Mouse (Mus musculus) CD4-positive helper T cell, adult 2 months (primary cell): ENCODE measurements around the gene Elovl6.

Experiments used
- DNase-seq: peaks from one replicate; pipeline ENCODE4 v3.0.0-alpha.2; 2012; ENCODE audit warnings: low read depth, missing footprints, low spot score

The Elovl6 gene

GRCm38 (mm10) chr3:129541456-129541855 lies 9.3 kb downstream of the Elovl6 start:
- DNase-seq, result no peak

- no peak for DNase-seq
Measured at GRCm38 (mm10) chr3:129543376-129543775, 11.2 kb downstream of the Elovl6 start.

DNA sequence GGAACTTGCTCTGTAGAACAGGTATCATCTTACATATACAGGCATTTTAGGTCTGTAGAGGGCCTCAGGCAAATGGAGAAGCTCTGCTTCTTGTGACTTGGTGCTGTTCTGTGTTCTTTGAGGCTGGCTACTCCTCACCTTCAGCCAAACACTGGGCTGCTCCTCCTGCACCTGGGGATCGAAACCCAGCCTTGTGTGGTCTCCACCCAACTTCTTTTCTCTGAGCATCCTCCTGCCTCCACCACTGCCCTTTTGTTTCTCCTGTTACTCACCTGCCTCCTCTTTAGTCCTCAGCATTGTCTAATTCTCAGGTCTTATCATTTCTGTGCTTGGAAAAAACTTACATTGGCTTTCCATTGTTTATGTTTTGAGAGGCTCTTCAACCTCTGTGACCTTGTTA lies 12.1 kb downstream of the Elovl6 start:
- DNase-seq, result no peak

DNA sequence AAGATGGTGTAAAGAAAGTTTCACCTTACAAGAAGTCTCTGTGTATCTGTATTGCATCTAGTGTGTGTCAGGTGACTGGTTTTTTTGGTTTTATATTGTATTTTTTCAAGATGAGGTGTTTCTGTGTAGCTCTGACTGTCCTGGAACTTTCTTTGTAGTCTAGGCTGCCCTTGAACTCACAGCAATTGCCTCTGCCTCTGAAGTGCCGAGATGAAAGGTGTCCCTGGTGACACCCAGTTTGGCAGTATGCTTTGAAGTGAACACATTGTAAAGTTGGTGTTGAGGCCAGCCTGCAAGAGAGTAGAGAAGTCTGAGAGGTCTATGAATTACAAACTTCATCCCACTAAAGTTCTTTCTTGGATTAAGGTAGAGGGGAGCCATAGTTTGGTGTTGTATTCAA lies 13.1 kb downstream of the Elovl6 start:
- DNase-seq, result peak; percentile 30

GRCm38 (mm10) chr3:129545801-129546200 lies 13.6 kb downstream of the Elovl6 start:
- no peak for DNase-seq

DNA sequence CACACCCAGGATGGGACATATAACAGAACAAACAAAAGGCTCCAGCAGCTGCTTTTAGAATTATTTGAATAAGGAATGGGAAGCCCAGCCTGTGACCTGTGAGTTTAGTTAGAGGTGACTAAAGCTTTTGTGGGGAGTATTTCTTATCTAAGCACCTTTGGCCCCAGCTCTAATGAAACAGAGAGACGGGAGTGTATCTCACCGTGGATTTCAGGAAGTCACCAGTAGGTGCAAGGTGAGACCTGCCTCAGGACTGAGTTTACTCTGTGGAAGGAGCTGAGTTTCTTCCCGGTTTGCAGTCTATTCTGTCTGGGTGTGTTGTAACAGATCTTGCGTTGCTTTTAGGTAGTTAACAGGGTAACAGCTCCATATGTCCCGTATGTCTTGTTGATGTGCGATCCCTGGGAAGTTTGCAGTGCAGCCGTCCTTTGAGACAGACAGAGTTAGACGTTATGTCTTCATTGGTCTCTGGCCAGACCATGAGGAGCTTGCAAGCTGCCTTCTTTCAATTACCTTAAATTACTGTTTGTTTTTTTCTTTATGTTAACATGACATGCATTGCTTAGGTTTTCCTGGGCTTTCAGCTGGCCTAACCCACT lies 15.8 kb downstream of the Elovl6 start:
- no peak for DNase-seq

- DNase-seq, result no peak
Measured at GRCm38 (mm10) chr3:129548760-129549159, 16.6 kb downstream of the Elovl6 start.

DNA sequence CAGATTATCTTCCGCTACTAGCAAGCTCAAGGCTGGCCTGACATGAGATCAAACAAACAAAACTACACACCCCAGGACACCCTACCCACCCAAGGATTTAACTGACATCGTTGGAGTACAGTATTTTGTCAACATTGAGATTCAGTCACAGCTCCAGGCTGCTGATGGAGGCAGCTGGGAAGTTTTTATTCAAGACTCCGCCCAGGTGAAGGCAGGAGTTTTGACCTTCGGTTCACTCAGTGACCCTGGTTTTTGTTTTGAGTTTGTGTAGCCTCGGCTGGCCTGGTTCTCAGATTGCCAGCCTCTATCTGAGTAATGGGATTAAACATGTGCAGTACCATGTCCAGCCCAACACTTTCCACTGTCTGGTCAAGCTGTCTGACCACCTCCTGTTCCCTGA lies 17.4 kb downstream of the Elovl6 start:
- DNase-seq, result no peak

GRCm38 (mm10) chr3:129551581-129552290 lies 19.6 kb downstream of the Elovl6 start:
- DNase-seq, result no peak

DNA sequence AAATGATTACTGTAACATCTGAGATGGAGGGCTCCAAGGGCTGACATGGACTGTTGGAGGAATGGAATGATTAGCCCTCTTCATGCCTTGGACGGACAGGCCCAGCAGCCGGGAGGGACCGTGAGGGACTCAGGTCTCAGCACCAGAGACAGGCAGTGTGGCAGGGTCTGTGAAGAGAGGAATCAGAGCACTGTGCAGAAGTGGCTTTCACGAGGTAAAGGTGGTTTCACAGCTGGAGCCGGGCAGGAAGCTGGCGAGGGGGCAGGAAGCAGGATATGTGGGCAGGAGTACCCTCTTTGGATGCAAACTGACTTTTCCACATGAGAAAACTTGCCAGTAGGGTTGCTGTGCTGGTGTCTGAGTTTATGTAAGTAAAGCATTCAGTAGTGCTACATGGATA lies 20.2 kb downstream of the Elovl6 start:
- peak; percentile 45 for DNase-seq

DNA sequence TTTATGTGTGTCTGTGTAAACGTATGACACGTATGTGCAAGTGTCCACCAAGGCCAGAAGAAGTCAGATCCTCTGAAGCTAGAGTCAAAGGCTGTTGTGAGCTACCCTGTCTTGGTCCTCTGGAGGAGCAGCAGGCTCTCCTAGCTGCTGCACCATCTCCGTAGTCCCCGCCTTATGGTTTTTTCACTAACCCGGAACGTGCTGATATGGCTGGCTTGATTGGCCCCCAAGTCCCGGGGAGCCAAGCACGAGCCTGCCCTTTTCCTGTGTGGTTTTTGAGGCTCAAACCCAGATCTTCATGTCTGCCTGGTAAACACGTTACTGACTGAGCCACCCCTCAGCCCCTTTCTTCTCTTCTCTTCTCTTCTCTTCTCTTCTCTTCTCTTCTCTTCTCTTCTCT lies 21.0 kb downstream of the Elovl6 start:
- DNase-seq, result peak; percentile 88

DNA sequence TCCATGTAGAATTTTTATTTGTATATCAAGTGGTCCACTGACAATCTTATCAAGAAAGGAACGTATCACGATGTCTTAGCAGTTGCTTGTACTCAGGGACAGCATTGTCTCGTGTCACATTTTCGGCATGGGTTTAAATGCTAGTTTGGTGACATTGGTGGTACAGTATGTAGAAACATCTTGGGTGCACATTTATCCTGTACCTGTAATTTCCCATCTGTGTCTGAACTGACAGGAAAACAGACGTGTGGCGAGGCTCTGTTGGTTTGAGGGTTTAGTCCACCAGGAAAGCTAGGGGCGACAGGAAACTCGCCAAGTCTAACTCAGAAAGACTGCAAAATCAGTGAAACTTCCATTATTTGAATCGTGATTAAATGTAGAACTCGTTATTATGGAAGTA lies 21.5 kb downstream of the Elovl6 start:
- DNase-seq, result no peak

DNA sequence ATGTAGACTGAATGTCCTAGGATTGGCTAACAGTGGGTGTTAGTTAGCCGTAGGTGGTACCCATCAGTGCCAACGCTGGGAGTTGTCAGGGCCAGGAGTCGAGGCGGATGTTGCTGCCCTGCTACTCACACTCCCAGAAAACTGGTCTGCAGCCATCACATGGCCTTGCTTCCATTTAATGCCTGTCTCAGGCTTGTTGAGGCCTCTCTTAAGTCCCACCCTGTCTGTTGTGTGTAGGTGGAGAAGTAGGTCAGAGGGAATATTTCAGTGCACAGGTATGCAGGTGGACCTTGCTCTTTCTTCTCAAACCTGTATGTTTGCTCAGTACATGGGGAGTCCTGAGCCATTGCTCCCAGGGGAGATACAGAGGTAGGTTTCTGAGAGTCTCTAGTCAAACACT lies 22.3 kb downstream of the Elovl6 start:
- no peak for DNase-seq

- no peak for DNase-seq
Measured at GRCm38 (mm10) chr3:129557048-129557447, 24.9 kb downstream of the Elovl6 start.

- DNase-seq, result peak; percentile 51
Measured at GRCm38 (mm10) chr3:129557566-129557965, 25.4 kb downstream of the Elovl6 start.

- no peak for DNase-seq
Measured at GRCm38 (mm10) chr3:129558016-129558955, 26.1 kb downstream of the Elovl6 start.

DNA sequence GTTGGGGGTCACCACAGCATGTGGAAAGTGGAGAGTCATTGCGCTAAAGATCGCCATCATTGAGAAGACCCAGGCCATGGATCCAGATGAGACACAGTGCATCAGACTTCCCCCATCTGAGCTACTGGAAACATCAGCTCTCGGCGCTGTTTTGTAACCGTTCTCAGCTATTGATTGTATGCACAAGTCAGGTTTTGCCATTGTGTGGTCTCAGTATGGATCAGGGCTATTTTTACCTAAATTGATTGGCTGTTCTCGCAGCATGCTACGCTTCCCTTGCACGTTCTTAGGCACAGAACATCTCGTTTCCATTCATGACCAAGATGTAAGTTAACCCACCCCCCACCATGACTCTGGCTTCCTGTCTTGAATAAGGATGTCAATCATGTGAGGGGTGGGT lies 27.9 kb downstream of the Elovl6 start:
- no peak for DNase-seq

GRCm38 (mm10) chr3:129561011-129561410 lies 28.9 kb downstream of the Elovl6 start:
- DNase-seq, result no peak

DNA sequence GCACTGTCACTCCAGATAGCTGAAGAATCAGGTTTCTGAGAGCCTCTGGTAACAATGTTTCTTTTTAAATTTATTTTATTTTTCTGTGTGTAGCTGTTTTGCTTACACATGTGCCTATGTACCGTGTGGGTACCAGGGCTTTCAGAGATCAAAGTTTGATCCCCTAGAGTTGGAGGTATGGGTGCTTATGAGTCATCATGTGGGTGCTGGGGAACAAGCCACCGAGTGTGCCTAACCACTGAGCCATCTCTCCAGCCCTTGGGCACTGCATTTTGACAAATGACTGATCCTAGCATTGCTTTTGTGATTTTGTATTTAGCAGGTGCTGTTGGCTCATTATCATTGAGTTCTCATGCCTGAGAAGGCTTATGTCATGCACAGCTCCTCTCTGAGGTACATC lies 29.7 kb downstream of the Elovl6 start:
- peak; percentile 51 for DNase-seq

- DNase-seq, result peak; percentile 43
Measured at GRCm38 (mm10) chr3:129562411-129562810, 30.3 kb downstream of the Elovl6 start.

- no peak for DNase-seq
Measured at GRCm38 (mm10) chr3:129563807-129564206, 31.7 kb downstream of the Elovl6 start.

DNA sequence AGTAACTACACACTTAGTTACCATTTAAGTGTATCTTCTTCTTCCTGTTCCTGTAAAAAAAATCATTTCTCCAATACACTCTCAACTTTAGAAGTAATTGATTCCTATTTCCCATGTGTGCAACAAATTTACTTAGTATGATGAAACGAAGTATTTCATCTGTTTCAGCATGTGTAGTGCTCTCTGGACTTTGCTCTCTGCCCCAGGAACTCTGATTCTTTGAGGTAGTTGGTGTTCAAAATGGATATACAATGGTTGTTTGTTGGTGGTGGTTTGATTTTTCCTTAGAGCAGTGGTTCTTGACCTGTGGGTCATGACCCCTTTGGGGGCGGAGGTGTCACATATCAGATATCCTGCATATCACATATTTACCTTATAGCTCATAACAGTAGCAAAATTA lies 32.7 kb downstream of the Elovl6 start:
- no peak for DNase-seq
